Mouse (Mus musculus) CD8-positive naive resting alpha-beta T cell, adult 2 months (primary cell): Measurements from ENCODE around the gene Ftl1.

Experiments used
- DNase-seq, 2 experiments: peaks; one replicate each; pipeline ENCODE4 v3.0.0; 2022; ENCODE audit warnings: low read depth in 2 of 2, low spot score in 2 of 2

Ftl1 gene

GRCm38 (mm10) chr7:45414740-45415224 is 44.9 kb downstream of the Ftl1 start:
- DNase-seq = no peak

DNA sequence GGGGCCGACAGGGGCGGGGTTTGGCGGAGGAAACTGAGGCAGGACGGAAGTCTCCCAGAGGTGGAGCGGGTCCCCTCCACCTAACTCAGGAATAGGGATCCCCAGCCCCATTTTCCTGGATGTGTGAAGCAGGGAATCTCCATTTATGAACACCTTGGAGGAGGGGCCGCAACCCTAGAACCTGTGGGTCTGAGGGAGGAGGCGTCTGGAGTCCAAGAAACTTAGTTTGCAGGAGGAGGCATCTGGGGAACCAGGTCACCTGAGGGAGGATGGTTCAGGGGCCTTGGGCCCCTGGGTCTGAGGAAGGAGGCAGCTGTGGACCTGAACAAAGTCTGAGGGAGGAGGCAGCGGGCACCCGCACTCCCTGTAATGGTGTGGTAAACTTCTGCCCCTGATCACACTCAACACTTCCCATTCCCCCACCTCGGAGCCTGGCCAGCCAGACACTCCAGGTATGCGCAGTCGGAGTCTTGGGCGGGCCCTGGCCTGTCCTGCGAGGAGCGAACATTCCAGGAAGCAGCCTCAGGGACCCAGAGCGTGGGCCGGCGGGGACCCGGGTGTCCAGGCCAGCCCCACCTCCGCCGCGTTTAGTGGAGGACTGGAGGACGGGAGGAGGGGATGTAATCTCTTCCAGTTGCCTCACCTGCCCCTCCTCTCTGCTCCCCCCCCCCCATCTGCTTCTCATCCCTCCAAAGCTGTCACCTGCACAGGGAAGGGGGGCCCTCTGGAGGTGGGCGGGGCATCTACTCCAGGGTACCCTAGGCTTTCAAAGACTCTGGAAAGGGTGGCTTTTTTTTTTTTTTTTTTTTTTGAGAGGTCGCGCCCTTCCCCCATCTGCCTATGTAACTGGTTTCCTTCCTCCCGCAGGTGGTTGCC is 45.6 kb downstream of the Ftl1 start:
- no peak for DNase-seq

DNA sequence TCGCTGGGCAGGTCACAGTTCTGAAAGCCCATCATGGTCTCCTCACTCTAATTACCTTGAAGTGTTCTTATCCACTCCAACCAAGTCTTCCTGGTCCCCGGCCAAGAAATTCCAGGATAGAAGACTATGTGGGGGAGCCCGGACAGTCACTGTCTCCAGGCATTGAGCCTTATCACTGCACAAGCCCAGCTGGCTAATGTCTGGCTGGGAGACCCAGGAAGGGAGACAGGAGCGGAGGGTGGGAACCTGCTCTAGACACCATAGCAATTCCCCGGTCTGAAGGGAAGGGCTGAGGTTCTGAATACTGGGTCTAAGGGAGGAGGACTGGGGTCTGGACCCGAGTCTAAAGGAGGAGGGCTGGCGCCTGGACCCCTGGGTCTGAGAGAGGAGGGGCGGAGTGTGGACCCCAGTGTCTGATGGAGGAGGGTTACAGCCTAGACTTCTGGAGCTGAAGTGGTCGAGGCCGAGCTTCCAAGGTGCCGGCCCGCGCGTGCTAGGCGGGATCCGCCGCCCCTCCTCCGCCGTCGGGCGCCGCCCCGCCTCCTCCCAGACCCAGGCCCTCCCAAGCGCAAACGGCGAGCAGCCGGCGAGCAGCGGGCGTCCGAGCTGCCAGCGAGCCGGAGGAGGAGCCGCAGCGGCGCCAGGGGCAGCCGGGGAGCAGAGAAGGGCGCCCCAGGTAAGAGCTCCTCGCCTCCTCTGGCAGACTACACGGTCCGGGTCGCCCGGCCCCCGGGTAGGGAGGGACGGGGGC is 46.4 kb downstream of the Ftl1 start, which contains the start of gene Ntf5:
Gene Ntf5 (plus strand): TSS at position 583 of the 751 bp plus-strand sequence.
- DNase-seq = no peak

GRCm38 (mm10) chr7:45412421-45412820 is 47.3 kb downstream of the Ftl1 start:
- DNase-seq = no peak

DNA sequence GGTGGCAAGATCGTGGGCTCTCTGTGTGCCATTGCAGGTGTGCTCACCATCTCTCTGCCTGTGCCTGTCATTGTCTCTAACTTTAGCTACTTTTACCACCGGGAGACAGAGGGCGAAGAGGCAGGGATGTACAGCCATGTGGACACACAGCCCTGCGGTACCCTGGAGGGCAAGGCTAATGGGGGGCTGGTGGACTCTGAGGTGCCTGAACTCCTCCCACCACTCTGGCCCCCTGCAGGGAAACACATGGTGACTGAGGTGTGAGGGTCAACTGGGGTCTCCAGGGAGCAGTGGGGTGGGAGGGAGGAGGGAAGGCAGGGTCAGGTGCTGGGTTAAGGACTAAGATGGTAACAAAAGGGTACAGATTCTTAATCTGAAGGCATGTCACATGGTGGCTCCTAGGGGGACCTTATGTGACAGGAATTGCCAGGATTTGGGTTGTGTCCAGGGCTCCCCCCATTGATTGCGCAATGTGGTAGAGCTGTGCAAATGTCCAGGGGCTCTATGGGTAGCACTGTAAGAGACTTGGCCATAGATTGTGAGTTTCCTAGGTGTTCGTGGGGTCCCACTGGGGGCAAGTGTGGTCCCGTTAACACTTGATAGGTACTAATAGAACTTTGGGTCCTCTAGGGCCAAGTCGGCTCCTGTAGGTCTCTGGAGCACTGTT is 50.1 kb downstream of the Ftl1 start:
- no peak for DNase-seq

- DNase-seq = no peak
These were observed 50.7 kb downstream of the Ftl1 start for GRCm38 (mm10) chr7:45408949-45409348.

DNA sequence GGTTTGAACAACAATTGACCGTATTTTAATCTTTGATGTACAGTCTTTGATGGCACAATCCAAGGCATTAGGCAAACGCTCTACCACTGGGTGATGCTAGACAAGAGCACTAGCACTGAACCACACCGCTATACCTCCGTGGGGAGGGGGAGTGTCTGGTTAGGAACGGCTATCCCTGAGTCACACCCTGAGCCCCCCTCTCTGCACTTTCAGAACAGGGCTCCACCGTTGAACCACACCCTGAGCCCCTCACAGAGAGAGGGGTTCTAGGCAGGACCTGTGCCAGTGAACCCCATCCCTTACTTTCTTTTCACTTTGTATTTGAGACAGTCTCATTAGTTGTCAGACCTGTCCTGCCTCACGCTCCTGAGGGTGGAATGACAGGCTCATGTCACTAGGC is 51.3 kb downstream of the Ftl1 start:
- DNase-seq = no peak
